Mouse (Mus musculus) bone marrow, adult 2 months (tissue): ENCODE measurements around the gene Fgfr1op.

ENCODE experiments used
- CTCF ChIP-seq: fragments of 200-500 bp; IDR thresholded peaks from 2 replicates; pipeline ENCODE4 v1.5.1; 2011; ENCODE audit warnings: low read length, control low read depth; ENCODE audit not compliant: control insufficient read depth, insufficient read depth
- POLR2A ChIP-seq: fragments of 200-500 bp; IDR thresholded peaks from 2 replicates; pipeline ENCODE4 v1.6.1; 2011; ENCODE audit warnings: low read depth, mild to moderate bottlenecking, control low read depth, low read length, borderline replicate concordance; ENCODE audit not compliant: control insufficient read depth

DNA sequence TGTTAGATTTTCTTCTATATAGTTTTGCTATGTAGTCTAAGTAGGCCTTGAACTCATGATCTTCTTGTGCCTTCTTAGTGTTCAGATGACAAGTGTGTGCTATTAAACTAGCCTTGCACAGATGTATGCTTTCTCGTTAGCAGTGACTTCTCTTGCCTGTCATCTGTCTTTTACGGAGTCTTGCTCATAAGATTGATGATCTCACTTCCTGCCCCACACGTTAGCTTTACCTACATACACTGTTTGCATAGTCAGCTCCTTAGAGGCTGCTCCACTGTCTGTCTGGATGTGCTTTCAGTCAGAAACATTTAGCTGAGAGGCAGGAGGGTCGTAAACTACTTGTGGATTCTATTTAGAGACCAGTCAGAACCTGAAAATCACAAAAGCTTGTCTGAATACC is 5.8 kb downstream of the Fgfr1op start:
- no peak for TF ChIP-seq CTCF
- no peak for TF ChIP-seq POLR2A
